Mouse (Mus musculus) brain, adult 2 months (tissue): ENCODE results near the gene Myod1.
A peak's percentile ranks its signal among the peaks of the same experiment; 100 is the strongest.

Source experiments
- DNase-seq: peaks from one replicate; pipeline ENCODE4 v3.0.0; 2011; ENCODE audit warnings: low read depth, low spot score

Myod1 gene

GRCm38 (mm10) chr7:46415818-46416425 is 39.6 kb downstream of the Myod1 start:
- DNase-seq, result peak; percentile 87

DNA sequence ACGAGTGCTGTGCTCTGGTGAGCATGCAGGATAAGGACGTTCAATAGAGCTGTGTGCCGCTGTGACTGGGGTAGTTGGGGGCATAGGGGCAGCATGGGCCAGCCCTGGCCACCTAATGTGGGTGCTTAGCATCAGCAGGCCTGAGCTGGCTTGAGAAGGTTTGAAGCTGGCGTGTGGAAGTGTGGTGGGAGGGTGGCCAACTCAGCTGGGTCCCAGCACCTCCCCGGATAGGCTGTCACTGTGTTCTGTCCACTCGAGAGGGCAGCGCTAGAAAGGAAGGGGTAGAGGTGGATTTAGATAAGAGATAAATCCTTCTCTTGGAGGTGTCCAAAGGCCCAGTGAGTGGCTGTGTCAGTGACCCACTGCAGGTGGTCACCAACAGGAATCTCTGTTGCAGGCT is 41.2 kb downstream of the Myod1 start:
- DNase-seq, result no peak

- DNase-seq, result peak; percentile 86
Observed at GRCm38 (mm10) chr7:46418102-46418622, 41.9 kb downstream of the Myod1 start.

DNA sequence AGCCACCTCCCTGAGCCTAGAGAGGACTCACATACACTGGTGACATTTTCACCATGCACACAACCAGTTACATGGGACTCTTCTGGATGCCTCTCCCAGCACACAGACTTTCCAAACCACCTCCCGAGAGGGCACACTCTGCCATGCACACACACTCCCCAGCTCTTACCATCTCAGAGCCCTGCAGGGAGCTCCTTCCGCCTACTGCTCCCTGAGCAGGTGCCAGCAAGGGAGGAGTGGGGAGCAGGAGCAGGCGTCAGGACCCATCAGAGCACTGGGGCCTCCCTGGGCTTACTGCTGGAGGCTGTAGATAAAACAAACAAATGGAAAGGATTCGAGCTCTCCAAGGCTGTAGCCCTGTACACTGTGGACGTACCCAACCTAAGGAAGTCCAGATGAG is 45.3 kb downstream of the Myod1 start:
- DNase-seq, result peak; percentile 89

- peak; percentile 87 for DNase-seq
Observed at GRCm38 (mm10) chr7:46422052-46422763, 45.9 kb downstream of the Myod1 start.

DNA sequence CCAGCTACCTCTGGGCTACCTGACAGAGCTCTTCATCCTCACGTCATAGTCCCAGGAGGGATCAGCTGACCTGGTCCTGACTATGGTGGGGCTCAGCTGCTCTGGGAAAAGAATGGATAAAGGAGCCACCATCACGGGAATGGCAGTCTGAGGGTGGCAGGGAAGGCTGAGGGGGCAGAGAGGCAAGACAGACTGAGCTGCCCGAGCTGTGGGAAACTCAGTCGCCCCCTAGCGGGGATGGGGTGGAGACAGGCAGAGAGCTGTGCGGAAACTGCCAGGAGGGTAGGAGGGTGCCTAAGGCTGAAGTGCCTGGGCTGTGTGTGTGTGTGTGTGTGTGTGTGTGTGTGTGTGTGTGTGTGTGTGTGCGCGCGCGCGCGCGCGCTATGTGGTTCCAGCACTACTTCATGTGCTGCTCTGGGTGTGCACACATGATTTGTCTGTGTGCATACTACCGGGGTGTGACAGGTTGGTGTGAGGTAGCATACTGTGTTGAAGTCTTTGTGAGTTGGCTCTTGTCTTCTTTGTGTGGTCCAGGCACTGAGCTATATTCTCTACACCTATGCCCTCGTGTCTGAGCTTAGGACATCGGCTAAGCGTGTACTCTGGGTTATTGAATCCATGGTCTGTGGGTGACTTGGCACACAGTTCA is 46.6 kb downstream of the Myod1 start:
- peak; percentile 90 for DNase-seq

DNA sequence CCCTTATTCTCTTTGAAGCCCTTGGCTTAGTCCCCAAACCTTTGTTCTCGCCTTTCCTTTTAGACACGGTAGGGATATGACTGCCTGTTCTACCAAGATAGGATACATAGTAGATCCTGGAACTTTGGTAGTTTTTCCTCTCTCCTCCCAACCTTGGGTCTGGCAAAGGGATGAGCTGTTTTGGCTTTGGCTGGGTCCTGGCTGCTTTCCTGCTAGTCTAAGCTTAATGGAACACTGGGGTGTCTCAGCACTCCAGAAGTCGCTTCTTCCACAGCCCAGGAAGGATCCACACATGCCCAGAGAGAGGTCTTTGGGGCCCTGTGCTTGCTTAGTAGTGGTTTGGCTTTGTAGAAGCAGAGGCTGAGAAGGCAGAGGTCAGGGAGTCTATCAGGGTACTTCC is 47.7 kb downstream of the Myod1 start:
- DNase-seq, result peak; percentile 78

DNA sequence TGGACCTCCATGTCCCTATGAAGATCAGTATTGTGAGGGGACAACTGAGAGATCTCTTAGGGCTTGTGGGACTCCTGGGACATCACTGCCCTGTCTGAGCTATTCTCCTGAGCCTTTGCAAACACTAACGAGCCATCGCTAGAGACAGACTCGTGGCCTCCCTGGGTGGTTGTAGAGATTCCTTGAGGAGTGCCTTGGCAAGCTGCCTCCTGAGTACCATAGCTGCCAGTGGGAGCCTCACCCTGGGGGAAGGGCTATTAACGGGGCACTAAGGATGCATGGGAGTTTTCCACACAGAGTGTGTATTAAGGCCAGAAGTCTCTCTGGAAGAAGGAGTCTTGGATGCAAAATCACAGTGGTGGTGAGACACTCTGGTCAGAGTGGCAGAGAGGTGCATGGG is 48.7 kb downstream of the Myod1 start:
- DNase-seq, result no peak
